Comparison of ENCODE assay signal across 17 mouse cellular contexts in genomic region chr5:143177541-143178200, GRCm38 (mm10). TPM values are rescaled to one million over a fixed set of nuclear protein-coding genes. Genes with fewer than 3 reads are reported as not detected.
DNase-seq lines count a peak whose midpoint lies in the region; ATAC-seq and TF ChIP-seq lines count a peak whose summit lies in the region.
"Had no signal": no experiment of that assay in that cellular context is flagged by ENCODE, and none has a peak within 500 bp of the region (broad histone marks: within the 10 kb centered on the region; RNA-seq: fewer than 3 reads in every experiment).

No protein-coding gene starts in this region.

- peak; percentile 15 for DNase-seq in adrenal gland, adult 8-10 months
- DNase-seq in adrenal gland, postnatal 25 days: no peak
- DNase-seq in liver, postnatal 0 days: no peak
- DNase-seq in ES-CJ7 (ENCODE audit: low read depth, low spot score): peak; percentile 37
- peak; percentile 32 for DNase-seq in induced T-regulatory cell, adult 2 months (ENCODE audit: low read depth)
- no peak for DNase-seq in right cerebral cortex, adult 2 months (ENCODE audit: low spot score in 2 of 2)
- no peak for DNase-seq in thymus, adult 18-20 months
- DNase-seq: cerebellum, postnatal 36 days; kidney, postnatal 25 days had no signal

- H3K9ac ChIP-seq in liver, postnatal 0 days (replicated peaks): no peak overlapping the region
- H3K9ac ChIP-seq in liver, embryonic 12.5 days: no peak overlapping the region
- H3K9ac ChIP-seq: hindbrain, embryonic 15.5 days; neural tube, embryonic 12.5 days had no signal

- peaks cover 7% of the 10 kb centered on the region for H3K4me1 ChIP-seq in liver, postnatal 0 days (ENCODE audit: insufficient read depth)
- peaks cover 21% of the 10 kb centered on the region for H3K4me1 ChIP-seq in liver, embryonic 12.5 days

- no peak overlapping the region for H3K4me2 ChIP-seq in liver, postnatal 0 days (ENCODE audit: low read depth, low read length)
- no peak overlapping the region for H3K4me2 ChIP-seq in liver, embryonic 12.5 days
- H3K4me2 ChIP-seq: hindbrain, embryonic 15.5 days; midbrain, embryonic 11.5 days; neural tube, embryonic 12.5 days had no signal

- H3K9me3 ChIP-seq in liver, postnatal 0 days (ENCODE audit: low read length): peaks cover 7% of the 10 kb centered on the region
- peaks cover 19% of the 10 kb centered on the region for H3K9me3 ChIP-seq in liver, embryonic 12.5 days (replicated peaks)
- H3K9me3 ChIP-seq: hindbrain, embryonic 15.5 days had no signal

- H3K27ac ChIP-seq in liver, postnatal 0 days (ENCODE audit: low read depth): no peak overlapping the region
- H3K27ac ChIP-seq in liver, embryonic 12.5 days: no peak overlapping the region
- H3K27ac ChIP-seq: hindbrain, embryonic 15.5 days; neural tube, embryonic 12.5 days had no signal

- 88% methylated on average over 3 of the region's 3 CpGs for WGBS in liver, postnatal 0 days (ENCODE audit: insufficient replicate concordance)
- 74% methylated on average over 3 of the region's 3 CpGs for WGBS in liver, embryonic 12.5 days (ENCODE audit: insufficient replicate concordance)

- no peaks in the 10 kb centered on the region for H3K27me3 ChIP-seq in liver, postnatal 0 days (ENCODE audit: insufficient read depth, low read length)
- H3K27me3 ChIP-seq in liver, embryonic 12.5 days (replicated peaks): no peaks in the 10 kb centered on the region
- H3K27me3 ChIP-seq: hindbrain, embryonic 15.5 days; neural tube, embryonic 12.5 days had no signal

- TF ChIP-seq CTCF in liver, postnatal 0 days (IDR thresholded peaks at IDR 0.05; ENCODE audit: low read depth): peak; percentile 28

- peaks cover 46% of the 10 kb centered on the region for H3K36me3 ChIP-seq in liver, postnatal 0 days (replicated peaks; ENCODE audit: insufficient read depth, low read length)
- peaks cover 60% of the 10 kb centered on the region for H3K36me3 ChIP-seq in liver, embryonic 12.5 days

- TF ChIP-seq EP300 in liver, postnatal 0 days (IDR thresholded peaks at IDR 0.05; ENCODE audit: low read depth): no peak

- ATAC-seq in liver, postnatal 0 days: no peak
- ATAC-seq in liver, embryonic 12.5 days: no peak

- no peak overlapping the region for H3K4me3 ChIP-seq in liver, postnatal 0 days (ENCODE audit: low read depth, low read length)
- no peak overlapping the region for H3K4me3 ChIP-seq in liver, embryonic 12.5 days
- H3K4me3 ChIP-seq: hindbrain, embryonic 15.5 days; neural tube, embryonic 12.5 days had no signal

RNA-seq across cellular contexts. Expression of gene Rbak, which starts 2.9 kb away (rescaled TPM):
- total RNA-seq in adrenal gland, adult 8-10 months (2022): 10 to 100 TPM; 10.9 to 22.2 (median 17.2) TPM
- total RNA-seq in adrenal gland, postnatal 25 days (2021): 17.3 and 18.5 TPM in 2 replicates
- 1.5 and 1.6 TPM in 2 replicates for polyA plus RNA-seq in liver, postnatal 0 days (2015; fragmentation: Nextera tagmentation; extraction: Ambion mirVana)
- 3.5 and 3.7 TPM in 2 replicates for polyA plus RNA-seq in liver, embryonic 12.5 days (2016; fragmentation: Nextera tagmentation; extraction: Ambion mirVana)

RNA-seq across cellular contexts. Expression of gene Spdye4b, which starts 3.1 kb away (rescaled TPM):
- not detected for total RNA-seq in adrenal gland, adult 8-10 months (2022)
- total RNA-seq in adrenal gland, postnatal 25 days (2021): not detected in 2 replicates
- polyA plus RNA-seq in liver, postnatal 0 days (2015; fragmentation: Nextera tagmentation; extraction: Ambion mirVana): not detected in 2 replicates
- polyA plus RNA-seq in liver, embryonic 12.5 days (2016; fragmentation: Nextera tagmentation; extraction: Ambion mirVana): not detected in 2 replicates
- total RNA-seq: left cerebral cortex, postnatal 10 days had no signal
- polyA plus RNA-seq: G1E; heart, embryonic 14.5 days; hindbrain, embryonic 15.5 days; liver, embryonic 16.5 days; midbrain, embryonic 11.5 days; neural tube, embryonic 12.5 days had no signal

RNA-seq across cellular contexts. Expression of gene Olfr718-ps1, which starts 30.3 kb away (rescaled TPM):
- under 1 TPM in 3 of 4 experiments, not detected in 1; 0.06 to 0.22 (median 0.11) TPM for total RNA-seq in adrenal gland, adult 8-10 months (2022)
- total RNA-seq in adrenal gland, postnatal 25 days (2021): 0.15 TPM in 1 of 2 replicates, not detected in the other
- polyA plus RNA-seq in liver, postnatal 0 days (2015; fragmentation: Nextera tagmentation; extraction: Ambion mirVana): 0.11 TPM in 1 of 2 replicates, not detected in the other
- not detected in 2 replicates for polyA plus RNA-seq in liver, embryonic 12.5 days (2016; fragmentation: Nextera tagmentation; extraction: Ambion mirVana)
- polyA plus RNA-seq: G1E; heart, embryonic 14.5 days; liver, embryonic 16.5 days; midbrain, embryonic 11.5 days; neural tube, embryonic 12.5 days had no signal

RNA-seq across cellular contexts. Expression of gene Spdye4a, which starts 49.0 kb away (rescaled TPM):
- not detected for total RNA-seq in adrenal gland, adult 8-10 months (2022)
- total RNA-seq in adrenal gland, postnatal 25 days (2021): not detected in 2 replicates
- not detected in 2 replicates for polyA plus RNA-seq in liver, postnatal 0 days (2015; fragmentation: Nextera tagmentation; extraction: Ambion mirVana)
- not detected in 2 replicates for polyA plus RNA-seq in liver, embryonic 12.5 days (2016; fragmentation: Nextera tagmentation; extraction: Ambion mirVana)
- total RNA-seq: G1E; left cerebral cortex, postnatal 10 days had no signal
- polyA plus RNA-seq: G1E; heart, embryonic 14.5 days; hindbrain, embryonic 15.5 days; liver, embryonic 16.5 days; midbrain, embryonic 11.5 days; neural tube, embryonic 12.5 days had no signal

RNA-seq across cellular contexts. Expression of gene Zfp12, which starts 57.3 kb away (rescaled TPM):
- 10 to 100 TPM; 22.8 to 30.6 (median 25.7) TPM for total RNA-seq in adrenal gland, adult 8-10 months (2022)
- 22.3 and 22.9 TPM in 2 replicates for total RNA-seq in adrenal gland, postnatal 25 days (2021)
- polyA plus RNA-seq in liver, postnatal 0 days (2015; fragmentation: Nextera tagmentation; extraction: Ambion mirVana): 1.4 and 1.5 TPM in 2 replicates
- polyA plus RNA-seq in liver, embryonic 12.5 days (2016; fragmentation: Nextera tagmentation; extraction: Ambion mirVana): 5.5 TPM in 2 replicates

Comparison
In these comparisons a context has a peak if more than half of its experiments do, and no peak if none do; other contexts are left out.
1. DNase-seq: peak in adrenal gland, adult 8-10 months (single experiment), ES-CJ7 (single experiment) and induced T-regulatory cell, adult 2 months (single experiment); none in adrenal gland, postnatal 25 days (single experiment), liver, postnatal 0 days (single experiment), right cerebral cortex, adult 2 months (0 of 2) and thymus, adult 18-20 months (0 of 2).